Mouse (Mus musculus) thymus, adult 18-20 months (tissue): Measurements from ENCODE around the gene Tspan32.
A peak's percentile ranks its signal among the peaks of the same experiment; 100 is the strongest.

Experiments
- DNase-seq, 2 experiments: peaks; one replicate each; pipeline ENCODE4 v3.0.0; 2022; ENCODE audit warnings: mixed read lengths in 2 of 2

Tspan32 gene

GRCm38 (mm10) chr7:143055499-143056186, 50.8 kb downstream of the Tspan32 start:
- no peak for DNase-seq

DNA sequence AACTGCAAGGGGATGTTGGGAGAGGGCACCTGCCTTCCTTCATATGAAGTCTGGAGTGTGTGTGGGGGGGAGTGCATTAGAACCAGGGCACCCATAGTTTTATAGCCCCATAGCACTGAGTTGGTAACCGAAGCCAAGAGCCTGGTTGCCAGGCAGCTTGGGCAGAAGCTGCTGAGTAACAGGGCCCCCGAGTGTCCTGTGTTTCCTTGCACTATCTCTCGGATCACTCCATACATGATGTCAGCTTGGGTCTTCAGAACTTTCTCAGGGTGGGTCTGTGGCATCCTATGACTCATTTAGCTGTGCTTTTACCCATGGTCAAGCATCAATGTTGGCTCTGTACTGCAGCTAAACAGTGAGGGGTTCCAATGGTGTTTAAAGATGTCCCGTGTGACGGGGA, 52.2 kb downstream of the Tspan32 start:
- DNase-seq: no peak

GRCm38 (mm10) chr7:143057667-143058220, 52.9 kb downstream of the Tspan32 start:
- DNase-seq: no peak

GRCm38 (mm10) chr7:143058221-143058697, 53.4 kb downstream of the Tspan32 start:
- DNase-seq: no peak

DNA sequence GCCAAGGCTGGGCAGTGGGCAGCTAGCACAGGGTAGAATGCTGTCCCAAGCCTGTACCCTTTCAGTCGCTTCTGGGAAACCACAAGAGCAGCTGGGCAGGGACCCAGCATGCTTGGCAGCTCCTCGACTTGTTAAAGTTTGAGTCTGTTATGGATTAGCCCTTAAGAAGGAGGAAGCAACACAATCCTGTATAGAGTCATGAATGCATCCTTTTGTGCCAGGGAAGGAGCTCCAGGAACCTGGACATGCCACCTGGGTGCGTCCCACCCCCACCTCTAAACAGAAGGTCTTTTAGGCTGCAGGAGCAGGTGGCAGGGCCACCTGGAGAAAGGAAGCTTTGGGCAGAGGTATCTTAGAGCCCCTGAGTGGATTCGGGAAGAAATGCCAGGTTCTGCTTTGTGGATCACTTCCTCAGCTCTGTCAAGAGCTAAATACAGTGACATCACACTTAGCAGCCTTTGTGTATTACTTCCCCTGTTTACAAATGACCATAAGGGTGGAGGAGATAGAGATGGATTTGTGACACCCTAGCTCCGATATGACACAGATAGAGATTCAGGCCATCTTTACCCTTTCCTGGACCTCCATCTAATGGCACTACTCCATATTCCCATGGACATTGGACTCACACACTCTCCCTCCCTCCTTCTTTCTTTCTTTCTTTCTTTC, 54.5 kb downstream of the Tspan32 start:
- DNase-seq: no peak

GRCm38 (mm10) chr7:143062704-143063103, 57.9 kb downstream of the Tspan32 start:
- no peak for DNase-seq

GRCm38 (mm10) chr7:143064226-143064625, 59.4 kb downstream of the Tspan32 start:
- no peak for DNase-seq

DNA sequence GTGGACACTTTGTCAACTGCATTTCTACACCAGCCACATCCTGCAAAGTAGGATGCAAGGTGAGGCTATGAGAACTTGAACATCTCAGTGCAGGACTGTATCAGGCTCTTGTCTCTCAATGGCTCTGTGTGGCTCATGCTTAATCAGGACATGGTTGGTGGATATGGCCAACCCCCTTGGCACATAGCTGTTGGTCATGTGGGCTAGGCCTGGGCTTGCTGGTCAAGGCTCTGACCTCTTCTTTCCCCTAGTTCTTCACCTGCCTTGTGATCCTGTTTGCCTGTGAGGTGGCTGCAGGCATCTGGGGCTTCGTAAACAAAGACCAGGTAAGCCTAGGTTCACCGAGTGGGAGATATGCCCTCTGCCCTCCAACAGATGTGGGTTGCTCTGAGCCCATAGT, 60.8 kb downstream of the Tspan32 start:
- no peak for DNase-seq

DNA sequence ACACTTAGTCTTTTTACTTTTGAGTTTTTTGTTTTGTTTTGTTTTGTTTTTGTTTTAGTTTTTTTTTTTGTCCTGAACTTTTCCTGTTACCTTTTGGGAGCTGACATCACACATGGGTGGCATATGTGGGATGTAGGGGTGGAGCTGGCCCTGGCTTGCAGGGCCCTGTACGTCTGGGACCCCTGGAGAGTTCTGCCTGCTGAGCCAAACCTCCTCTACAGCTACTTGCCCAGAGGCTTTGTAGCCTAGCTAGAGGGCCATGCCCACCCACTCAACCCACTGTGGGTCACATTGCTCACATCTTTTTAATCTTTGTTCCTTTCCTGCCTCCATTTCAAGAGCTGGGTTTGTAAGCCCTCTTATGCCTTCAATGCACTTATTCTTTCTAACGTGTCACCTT, 62.6 kb downstream of the Tspan32 start:
- DNase-seq: no peak

DNA sequence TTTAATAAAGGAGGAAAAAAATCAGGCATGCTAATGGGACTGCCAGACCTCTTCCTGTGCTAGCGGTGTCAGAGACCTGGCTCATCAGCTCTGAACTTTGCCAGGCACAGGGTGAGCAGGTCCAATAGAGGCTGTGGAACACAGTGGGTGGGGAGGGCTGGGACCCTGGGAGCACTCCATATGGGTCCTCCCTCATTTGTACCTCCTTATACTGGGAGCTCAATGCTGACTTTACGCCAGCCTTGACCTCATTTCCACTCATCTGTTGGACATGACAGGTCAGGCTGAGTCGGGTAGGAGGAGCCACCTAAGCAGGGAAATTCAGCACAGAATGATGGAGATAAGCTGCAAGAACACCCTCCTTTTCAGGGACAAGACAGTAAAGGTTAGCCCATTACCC, 63.1 kb downstream of the Tspan32 start:
- no peak for DNase-seq

GRCm38 (mm10) chr7:143068316-143068881, 63.6 kb downstream of the Tspan32 start:
- peak in 1 of 2 experiments; percentile 36 for DNase-seq

GRCm38 (mm10) chr7:143068882-143069591, 64.2 kb downstream of the Tspan32 start, which contains the start of gene Tssc4:
Gene Tssc4, plus strand, starts transcription at chr7:143069249.
- peak; percentile 95 to 98 for DNase-seq
